Mouse (Mus musculus): ENCODE results near the gene Spice1. TPM values are rescaled to one million over a fixed set of nuclear protein-coding genes. Genes with fewer than 3 reads are reported as not detected.

Gene Spice1
- total RNA-seq, 1 experiment from 2014 or later, result 28.3 TPM

Other genes starting within 250 kb of the Spice1 start
- gene Atp6v1a, start 207.4 kb upstream of the Spice1 start, total RNA-seq (2017), result 54.5 and 62.3 TPM in 2 replicates
- 144 and 169 TPM in 2 replicates for gene Naa50, start 207.3 kb upstream of the Spice1 start, total RNA-seq (2017)
- 14.4 and 18.0 TPM in 2 replicates for gene Usf3, start 173.9 kb upstream of the Spice1 start, total RNA-seq (2017)
- not detected in 2 replicates for gene Sidt1, start 13.9 kb upstream of the Spice1 start, total RNA-seq (2017)
- gene Cfap44, start 47.7 kb downstream of the Spice1 start, total RNA-seq (2017), result not detected in 2 replicates
- gene Boc, start 211.8 kb downstream of the Spice1 start, total RNA-seq (2017), result not detected in 2 replicates